ENCODE assay signal across 22 mouse cellular contexts in the genomic region with DNA sequence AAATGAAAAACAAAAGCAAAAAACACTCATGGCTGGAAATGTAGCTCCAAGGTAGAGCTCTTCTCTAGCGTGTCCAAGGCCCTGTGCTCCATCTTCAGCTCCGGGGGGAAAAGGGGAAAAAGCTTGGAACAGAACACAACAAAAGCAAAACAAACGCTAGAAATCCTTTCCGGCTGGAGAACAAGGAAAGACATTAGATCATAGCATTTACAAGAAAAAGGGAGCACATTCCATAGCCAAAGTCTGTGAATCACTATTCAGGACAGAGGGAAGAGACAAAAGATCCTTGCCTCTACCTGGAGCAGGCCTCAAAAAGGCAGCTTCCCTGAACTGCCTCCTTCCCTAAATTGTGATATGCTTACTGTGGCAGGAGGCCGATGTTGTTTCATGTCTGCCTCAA. TPM values are rescaled to one million over a fixed set of nuclear protein-coding genes. Genes with fewer than 3 reads are reported as not detected.
A peak's percentile ranks its signal among the peaks of the same experiment; 100 is the strongest.
DNase-seq lines count a peak whose midpoint lies in the region; ATAC-seq and TF ChIP-seq lines count a peak whose summit lies in the region.
"Had no signal": no experiment of that assay in that cellular context is flagged by ENCODE, and none has a peak within 500 bp of the region (broad histone marks: within the 10 kb centered on the region; RNA-seq: fewer than 3 reads in every experiment).

No protein-coding gene starts in this region.

- TF ChIP-seq POLR2A in ES-Bruce4 (IDR thresholded peaks at IDR 0.05; ENCODE audit: insufficient read depth, low read length): no peak

- peaks cover 2% of the 10 kb centered on the region for H3K4me1 ChIP-seq in ES-Bruce4 (ENCODE audit: control insufficient read depth, insufficient read depth, low read length)
- H3K4me1 ChIP-seq in ES-E14 (ENCODE audit: control insufficient read depth in 2 of 2, insufficient read depth in 2 of 2, low read length in 2 of 2, poor library complexity in 1 of 2): peaks cover 0 to 9% of the 10 kb centered on the region in 2 experiments; a peak in 1 of 4 replicates
- no peaks in the 10 kb centered on the region for H3K4me1 ChIP-seq in midbrain, embryonic 14.5 days (ENCODE audit: control insufficient read depth, insufficient read depth, low read length)
- H3K4me1 ChIP-seq: embryonic facial prominence, embryonic 12.5 days; forebrain, embryonic 13.5 days had no signal

- no peaks in the 10 kb centered on the region for H3K36me3 ChIP-seq in ES-Bruce4 (ENCODE audit: control insufficient read depth, insufficient read depth, low read length, poor library complexity, severe bottlenecking)
- H3K36me3 ChIP-seq in ES-E14 (ENCODE audit: control insufficient read depth, insufficient read depth, low read length, poor library complexity, severe bottlenecking): no peaks in the 10 kb centered on the region
- no peaks in the 10 kb centered on the region for H3K36me3 ChIP-seq in midbrain, embryonic 14.5 days (ENCODE audit: control insufficient read depth, insufficient read depth, low read length)
- H3K36me3 ChIP-seq: embryonic facial prominence, embryonic 10.5 days; embryonic facial prominence, embryonic 12.5 days; forebrain, embryonic 15.5 days had no signal

- H3K4me3 ChIP-seq in ES-Bruce4 (ENCODE audit: low read depth, low read length) (no peak overlapping the region), ES-E14 (ENCODE audit: insufficient read depth in 1 of 2, low read depth in 1 of 2, low read length in 2 of 2, poor library complexity in 1 of 2, severe bottlenecking in 1 of 2) (peak overlapping the region in 1 of 2 experiments; percentile 19; a peak in 1 of 4 replicates)
- no peak overlapping the region for H3K4me3 ChIP-seq in midbrain, embryonic 14.5 days (replicated peaks; ENCODE audit: low read depth, low read length)
- H3K4me3 ChIP-seq: embryonic facial prominence, embryonic 10.5 days; embryonic facial prominence, embryonic 12.5 days; forebrain, embryonic 13.5 days; forebrain, embryonic 15.5 days had no signal

- H3K4me2 ChIP-seq in midbrain, embryonic 14.5 days (ENCODE audit: low read length): no peak overlapping the region
- H3K4me2 ChIP-seq: embryonic facial prominence, embryonic 12.5 days; forebrain, embryonic 13.5 days; forebrain, embryonic 15.5 days had no signal

- in situ Hi-C loops in ES-E14 (cut with MboI; ENCODE audit: low sequenced_read_pairs in 2 of 2, unreplicated experiment in 2 of 2): no loop called here

- H3K9ac ChIP-seq in ES-Bruce4 (ENCODE audit: low read depth, poor library complexity, severe bottlenecking) (no peak overlapping the region), ES-E14 (ENCODE audit: insufficient read depth, low read depth, low read length, poor library complexity, severe bottlenecking) (no peak overlapping the region)
- H3K9ac ChIP-seq in midbrain, embryonic 14.5 days (replicated peaks; ENCODE audit: low read length): no peak overlapping the region
- H3K9ac ChIP-seq: embryonic facial prominence, embryonic 12.5 days; forebrain, embryonic 13.5 days; forebrain, embryonic 15.5 days; forebrain, postnatal 0 days had no signal

- 55% methylated on average over 5 of the region's 5 CpGs for WGBS in midbrain, embryonic 14.5 days

- no peaks in the 10 kb centered on the region for H3K27me3 ChIP-seq in ES-Bruce4 (ENCODE audit: control insufficient read depth, insufficient read depth, low read length, poor library complexity, severe bottlenecking)
- H3K27me3 ChIP-seq in midbrain, embryonic 14.5 days (ENCODE audit: control insufficient read depth, insufficient read depth, low read length): no peaks in the 10 kb centered on the region; the same call in none of the 2 replicates
- H3K27me3 ChIP-seq: CH12.LX; forebrain, embryonic 15.5 days had no signal

- no peak for TF ChIP-seq CTCF in ES-Bruce4 (IDR thresholded peaks at IDR 0.05; ENCODE audit: low read depth, low read length)

- H3K9me3 ChIP-seq in ES-Bruce4 (replicated peaks; ENCODE audit: control insufficient read depth, insufficient read depth, low read length, poor library complexity, severe bottlenecking) (no peaks in the 10 kb centered on the region), ES-E14 (ENCODE audit: control insufficient read depth, insufficient read depth, low read depth, low read length) (no peaks in the 10 kb centered on the region)
- no peaks in the 10 kb centered on the region for H3K9me3 ChIP-seq in midbrain, embryonic 14.5 days (ENCODE audit: control insufficient read depth, low read length)
- H3K9me3 ChIP-seq: embryonic facial prominence, embryonic 12.5 days; forebrain, embryonic 13.5 days; forebrain, embryonic 15.5 days had no signal

- H3K27ac ChIP-seq in ES-Bruce4 (ENCODE audit: insufficient read depth, low read length) (peak overlapping the region; percentile 98), ES-E14 (ENCODE audit: insufficient read depth, low read depth, low read length, poor library complexity, severe bottlenecking) (peak overlapping the region; percentile 91; the same call in 1 of the 2 replicates)
- H3K27ac ChIP-seq in midbrain, embryonic 14.5 days (replicated peaks; ENCODE audit: low read depth, low read length): no peak overlapping the region
- H3K27ac ChIP-seq: embryonic facial prominence, embryonic 10.5 days; embryonic facial prominence, embryonic 12.5 days; forebrain, embryonic 13.5 days; forebrain, embryonic 15.5 days had no signal

- ATAC-seq in midbrain, embryonic 14.5 days (ENCODE audit: low FRiP score, low TSS enrichment): no peak
- ATAC-seq: CD4-positive, CD25-positive, alpha-beta regulatory T cell, adult 4 months; forebrain, embryonic 13.5 days; forebrain, embryonic 15.5 days; forebrain, postnatal 0 days had no signal

- DNase-seq in ES-E14 (ENCODE audit: low read depth, low spot score): no peak
- peak; percentile 83 for DNase-seq in ZHBTc4 (ENCODE audit: low read depth, low spot score)
- DNase-seq in cerebellum, adult 11-12 months: no peak
- no peak for DNase-seq in midbrain, embryonic 14.5 days
- DNase-seq: adrenal gland, adult 2 months; adrenal gland, postnatal 10 days; adrenal gland, postnatal 25 days; B cell, adult 2 months; cerebellum, adult 11 months; cerebellum, adult 2 months; cerebellum, adult 9-10 months; cerebellum, postnatal 10 days; cerebellum, postnatal 25 days; forebrain, postnatal 0 days had no signal

- no peak; the same call in 1 of the 2 replicates for TF ChIP-seq EP300 in ES-Bruce4 (IDR thresholded peaks at IDR 0.05; ENCODE audit: insufficient read depth, low read depth, low read length)

TF ChIP-seq in ES-E14, 5 proteins besides CTCF, POLR2A, EP300 and RAD21:
- TF ChIP-seq HCFC1 (IDR thresholded peaks at IDR 0.05; ENCODE audit: borderline replicate concordance, insufficient read depth, low read length) (no peak), CHD2 (IDR thresholded peaks at IDR 0.05; ENCODE audit: low read depth, low read length) (peak; percentile 37; the same call in 1 of the 2 replicates)

RNA-seq across cellular contexts. Expression of a gene that starts 4.4 kb away (rescaled TPM):
- 8.1 and 8.3 TPM in 2 replicates for polyA plus RNA-seq in ES-Bruce4 (2011; ENCODE audit: insufficient read depth, insufficient read length, low read depth, missing spikeins)
- total RNA-seq in ES-E14 (2012; rRNA removed): 12.6 TPM in 2 replicates
- polyA plus RNA-seq in midbrain, embryonic 14.5 days (2014; fragmentation: Nextera tagmentation; extraction: Ambion mirVana): 19.1 and 22.0 TPM in 2 replicates
- total RNA-seq: CH12.LX, MEL had no signal
- polyA plus RNA-seq: CD4-positive, CD25-positive, alpha-beta regulatory T cell, adult 4 months had no signal
